Mouse (Mus musculus): ENCODE results near the gene Sh3rf1. TPM values are rescaled to one million over a fixed set of nuclear protein-coding genes. Genes with fewer than 3 reads are reported as not detected.

Gene Sh3rf1
- polyA plus RNA-seq, 1 experiment from 2014 or later = 4.8 TPM

DNA sequence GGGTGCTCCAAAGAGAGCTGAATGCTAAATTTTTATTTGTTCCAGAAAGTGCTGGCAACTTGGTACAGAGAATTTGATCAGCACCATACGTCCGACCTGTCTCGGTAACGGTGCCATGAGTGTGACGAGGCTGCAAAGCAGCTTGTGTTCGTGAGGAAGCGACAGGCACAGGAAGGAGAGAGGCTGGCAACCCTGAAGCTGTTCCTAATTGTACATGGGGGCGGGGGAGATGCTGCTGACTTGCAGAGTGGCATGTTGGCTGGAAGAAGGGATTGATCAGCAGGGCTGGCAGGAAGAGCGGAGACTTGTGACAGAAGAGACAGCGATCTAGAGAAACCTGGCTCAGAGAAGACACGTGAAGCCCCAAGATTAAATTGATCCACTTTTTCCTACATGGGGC is 197.9 kb downstream of the Sh3rf1 start:
- ATAC-seq (ENCODE audit: low FRiP score, low TSS enrichment) = no peak
- no peak for TF ChIP-seq EP300 (optimal IDR thresholded peaks at IDR 0.05)
- TF ChIP-seq CTCF (IDR thresholded peaks at IDR 0.05; ENCODE audit: low read depth) = no peak

DNA sequence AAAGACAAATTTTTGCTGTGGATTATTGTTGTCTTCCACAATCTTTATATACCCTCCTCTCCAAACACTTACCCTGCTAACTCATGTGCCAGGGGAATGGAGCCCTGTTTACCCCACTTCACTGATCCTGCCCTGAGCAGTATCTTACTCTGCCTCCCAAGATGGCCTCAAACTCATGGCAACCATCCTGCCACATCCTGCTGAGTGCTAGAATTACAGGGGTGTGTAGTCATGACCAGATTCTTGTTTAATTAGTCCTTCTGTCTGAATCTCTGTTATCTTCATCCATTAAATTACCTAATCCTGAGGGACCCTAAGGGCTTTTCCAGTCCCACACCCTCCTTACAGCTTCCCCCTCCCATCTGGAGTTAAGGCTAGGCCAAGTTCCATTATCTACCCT is 201.5 kb downstream of the Sh3rf1 start:
- Histone ChIP-seq H3K36me3 (ENCODE audit: control insufficient read depth, insufficient read depth, low read length) (no peaks in the 10 kb centered on the region), H3K9ac (ENCODE audit: low read length) (no peak overlapping the region), H3K4me3 (ENCODE audit: low read depth, low read length) (no peak overlapping the region), H3K4me1 (replicated peaks; ENCODE audit: control insufficient read depth, insufficient read depth) (no peaks in the 10 kb centered on the region), H3K27me3 (ENCODE audit: control insufficient read depth, insufficient read depth, low read length) (no peaks in the 10 kb centered on the region), H3K4me2 (replicated peaks; ENCODE audit: low read depth) (no peak overlapping the region), H3K9me3 (ENCODE audit: control insufficient read depth, low read length) (no peaks in the 10 kb centered on the region), H3K27ac (replicated peaks) (no peak overlapping the region)
- ATAC-seq (ENCODE audit: low FRiP score, low TSS enrichment) (no peak), DNase-seq (ENCODE audit: low spot score) (no peak)
- TF ChIP-seq EP300 (optimal IDR thresholded peaks at IDR 0.05) = no peak
- TF ChIP-seq CTCF (IDR thresholded peaks at IDR 0.05; ENCODE audit: low read depth) = no peak

More for the DNA sequence above, 197.9 kb downstream of the Sh3rf1 start:
- Histone ChIP-seq H3K27me3 (ENCODE audit: control insufficient read depth, insufficient read depth, low read length) (no peaks in the 10 kb centered on the region), H3K9me3 (ENCODE audit: control insufficient read depth, low read length) (no peaks in the 10 kb centered on the region), H3K27ac (replicated peaks) (no peak overlapping the region), H3K9ac (ENCODE audit: low read length) (no peak overlapping the region), H3K4me3 (ENCODE audit: low read depth, low read length) (no peak overlapping the region), H3K4me1 (replicated peaks; ENCODE audit: control insufficient read depth, insufficient read depth) (no peaks in the 10 kb centered on the region), H3K36me3 (ENCODE audit: control insufficient read depth, insufficient read depth, low read length) (no peaks in the 10 kb centered on the region), H3K4me2 (replicated peaks; ENCODE audit: low read depth) (no peak overlapping the region)
- 86% methylated on average over 11 of the region's 11 CpGs for WGBS
- DNase-seq (ENCODE audit: low spot score) = no peak

DNA sequence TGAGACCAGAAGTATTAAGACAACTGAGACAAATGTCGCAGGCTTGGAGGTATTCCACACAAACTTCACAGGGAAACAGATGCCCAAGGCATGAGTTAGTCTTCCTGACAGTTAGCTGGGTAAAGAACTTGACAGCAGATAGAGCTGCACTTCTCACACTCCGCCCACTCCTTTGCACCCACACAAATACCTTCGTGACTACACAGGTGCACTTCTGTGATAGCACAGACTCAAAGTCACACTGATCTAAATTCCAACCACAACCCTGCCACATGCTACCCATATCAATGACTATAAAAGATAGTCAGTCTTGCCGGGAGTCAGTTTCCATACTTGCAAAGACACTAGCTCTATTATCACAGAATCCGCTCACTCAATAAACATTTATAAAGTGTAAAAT is 202.4 kb downstream of the Sh3rf1 start:
- Histone ChIP-seq H3K4me1 (replicated peaks; ENCODE audit: control insufficient read depth, insufficient read depth) (no peaks in the 10 kb centered on the region), H3K27ac (replicated peaks) (no peak overlapping the region), H3K4me2 (replicated peaks; ENCODE audit: low read depth) (no peak overlapping the region), H3K27me3 (ENCODE audit: control insufficient read depth, insufficient read depth, low read length) (no peaks in the 10 kb centered on the region), H3K36me3 (ENCODE audit: control insufficient read depth, insufficient read depth, low read length) (no peaks in the 10 kb centered on the region), H3K4me3 (ENCODE audit: low read depth, low read length) (no peak overlapping the region), H3K9me3 (ENCODE audit: control insufficient read depth, low read length) (no peaks in the 10 kb centered on the region), H3K9ac (ENCODE audit: low read length) (no peak overlapping the region)
- TF ChIP-seq CTCF (IDR thresholded peaks at IDR 0.05; ENCODE audit: low read depth) = no peak
- no peak for TF ChIP-seq EP300 (optimal IDR thresholded peaks at IDR 0.05)
- ATAC-seq (ENCODE audit: low FRiP score, low TSS enrichment) (no peak), DNase-seq (ENCODE audit: low spot score) (no peak)
- 75% methylated on average over 5 of the region's 5 CpGs for WGBS

DNA sequence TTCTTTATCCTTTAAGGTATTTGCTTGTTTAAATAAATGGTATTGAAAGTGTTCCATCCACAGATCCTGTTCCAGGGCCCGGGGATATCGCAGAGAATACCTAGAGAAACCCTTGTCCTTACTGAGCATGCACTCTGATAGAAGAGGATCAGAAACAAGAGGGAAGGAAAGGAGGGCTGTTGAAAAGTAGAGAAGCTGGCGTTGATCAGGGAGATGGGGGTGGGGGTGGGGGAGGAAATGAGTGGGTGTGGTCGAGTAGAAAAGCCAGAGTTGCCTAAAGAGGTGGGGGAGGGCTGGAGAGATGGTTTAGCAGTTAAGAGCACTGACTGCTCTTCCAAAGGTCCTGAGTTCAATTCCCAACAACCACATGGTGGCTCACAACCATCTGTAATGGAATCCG is 203.0 kb downstream of the Sh3rf1 start:
- no peak for TF ChIP-seq EP300 (optimal IDR thresholded peaks at IDR 0.05)
- no peak for TF ChIP-seq CTCF (IDR thresholded peaks at IDR 0.05; ENCODE audit: low read depth)
- H3K4me1 ChIP-seq (replicated peaks; ENCODE audit: control insufficient read depth, insufficient read depth) = no peaks in the 10 kb centered on the region
- H3K4me2 ChIP-seq (replicated peaks; ENCODE audit: low read depth) = no peak overlapping the region
- no peak overlapping the region for H3K4me3 ChIP-seq (ENCODE audit: low read depth, low read length)
- H3K9me3 ChIP-seq (ENCODE audit: control insufficient read depth, low read length) = no peaks in the 10 kb centered on the region
- 58% methylated on average over 5 of the region's 5 CpGs for WGBS
- H3K36me3 ChIP-seq (ENCODE audit: control insufficient read depth, insufficient read depth, low read length) = no peaks in the 10 kb centered on the region
- no peak overlapping the region for H3K9ac ChIP-seq (ENCODE audit: low read length)
- no peaks in the 10 kb centered on the region for H3K27me3 ChIP-seq (ENCODE audit: control insufficient read depth, insufficient read depth, low read length)
- ATAC-seq (ENCODE audit: low FRiP score, low TSS enrichment) = no peak
- H3K27ac ChIP-seq (replicated peaks) = no peak overlapping the region
- DNase-seq (ENCODE audit: low spot score) = no peak

DNA sequence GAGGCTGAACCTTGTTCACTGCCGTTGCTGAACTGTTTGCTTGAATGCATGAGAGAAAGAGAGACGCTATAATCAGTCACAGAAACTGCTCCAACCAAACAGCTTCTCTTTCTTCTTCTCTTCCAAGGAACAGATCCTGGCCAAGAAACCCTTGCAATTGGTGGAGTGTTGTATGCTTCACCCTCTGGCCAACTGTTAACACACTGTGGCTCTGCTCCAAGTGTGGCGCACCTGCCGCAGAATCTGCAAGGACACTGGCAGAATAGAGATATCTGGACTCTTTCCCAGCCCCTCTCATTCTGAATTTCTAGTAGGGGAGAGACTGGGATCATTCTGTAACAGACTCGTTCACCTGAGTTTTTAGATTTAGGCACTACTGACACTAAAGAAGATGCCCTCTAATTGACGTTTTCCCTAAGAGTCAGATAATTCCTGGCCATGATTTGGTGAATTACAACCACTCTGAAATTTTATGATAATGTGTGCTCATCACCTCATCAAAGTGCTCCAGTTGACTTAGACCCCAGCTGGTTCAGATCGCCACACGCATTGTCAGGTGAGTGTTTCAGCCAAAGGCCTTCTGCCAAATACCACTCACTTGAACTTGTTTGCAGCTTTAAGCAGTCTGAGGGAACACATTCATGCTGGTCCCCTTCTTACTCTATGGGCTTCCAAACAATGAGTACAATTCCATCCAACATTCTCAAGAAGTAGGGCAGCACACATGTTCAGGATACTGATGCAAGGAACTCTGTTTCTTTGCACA is 204.4 kb downstream of the Sh3rf1 start:
- 71% methylated on average over 8 of the region's 8 CpGs for WGBS
- ATAC-seq (ENCODE audit: low FRiP score, low TSS enrichment) (no peak), DNase-seq (ENCODE audit: low spot score) (no peak)
- Histone ChIP-seq H3K4me2 (replicated peaks; ENCODE audit: low read depth) (no peak overlapping the region), H3K27ac (replicated peaks) (no peak overlapping the region), H3K9ac (ENCODE audit: low read length) (no peak overlapping the region), H3K4me3 (ENCODE audit: low read depth, low read length) (no peak overlapping the region), H3K9me3 (ENCODE audit: control insufficient read depth, low read length) (no peaks in the 10 kb centered on the region), H3K27me3 (ENCODE audit: control insufficient read depth, insufficient read depth, low read length) (no peaks in the 10 kb centered on the region), H3K36me3 (ENCODE audit: control insufficient read depth, insufficient read depth, low read length) (no peaks in the 10 kb centered on the region), H3K4me1 (replicated peaks; ENCODE audit: control insufficient read depth, insufficient read depth) (no peaks in the 10 kb centered on the region)
- no peak for TF ChIP-seq EP300 (optimal IDR thresholded peaks at IDR 0.05)
- TF ChIP-seq CTCF (IDR thresholded peaks at IDR 0.05; ENCODE audit: low read depth) = no peak

DNA sequence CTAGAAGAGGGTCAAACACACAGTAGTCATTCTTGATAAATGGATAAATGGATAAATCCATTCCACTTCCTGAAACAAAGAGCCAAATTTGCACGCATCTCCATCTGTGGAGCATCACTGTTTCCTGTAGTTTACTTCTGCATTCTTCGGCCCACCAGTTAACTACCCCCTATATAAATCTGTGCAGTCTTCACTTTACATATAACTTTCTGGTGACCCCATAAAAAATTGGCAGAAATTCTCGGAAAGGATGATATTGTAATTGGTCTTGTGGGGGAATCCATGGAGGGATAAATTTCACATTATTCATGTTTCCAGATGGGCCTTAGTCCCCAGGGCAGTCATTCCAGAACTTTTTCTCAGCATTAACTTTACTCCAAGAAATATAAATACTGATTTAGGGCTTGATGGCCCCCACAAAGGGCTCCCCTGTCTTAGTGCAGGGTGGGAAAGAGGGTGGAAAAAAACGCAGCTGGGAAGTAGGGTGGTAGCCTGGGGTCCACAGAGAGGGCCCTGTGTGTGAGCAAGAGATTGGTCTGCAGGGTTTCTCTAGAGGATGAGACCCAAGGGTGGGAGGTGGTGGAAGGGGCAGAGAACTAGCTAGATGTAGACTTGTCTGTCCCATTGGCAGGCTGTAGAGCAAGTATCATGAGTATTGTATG is 205.3 kb downstream of the Sh3rf1 start:
- no peak for ATAC-seq (ENCODE audit: low FRiP score, low TSS enrichment)
- H3K36me3 ChIP-seq (ENCODE audit: control insufficient read depth, insufficient read depth, low read length) = no peaks in the 10 kb centered on the region
- H3K27ac ChIP-seq (replicated peaks) = no peak overlapping the region

More for the DNA sequence above, 205.3 kb downstream of the Sh3rf1 start:
- Histone ChIP-seq H3K27me3 (ENCODE audit: control insufficient read depth, insufficient read depth, low read length) (no peaks in the 10 kb centered on the region), H3K4me1 (replicated peaks; ENCODE audit: control insufficient read depth, insufficient read depth) (no peaks in the 10 kb centered on the region), H3K4me3 (ENCODE audit: low read depth, low read length) (no peak overlapping the region), H3K9me3 (ENCODE audit: control insufficient read depth, low read length) (no peaks in the 10 kb centered on the region), H3K9ac (ENCODE audit: low read length) (no peak overlapping the region), H3K4me2 (replicated peaks; ENCODE audit: low read depth) (no peak overlapping the region)
- no peak for DNase-seq (ENCODE audit: low spot score)
- WGBS = 56% methylated on average over 4 of the region's 4 CpGs
- TF ChIP-seq EP300 (optimal IDR thresholded peaks at IDR 0.05) (no peak), CTCF (IDR thresholded peaks at IDR 0.05; ENCODE audit: low read depth) (no peak)
